Mouse (Mus musculus) hindbrain, embryonic 14.5 days (tissue): ENCODE measurements around the gene Rimbp2. TPM values are rescaled to one million over a fixed set of nuclear protein-coding genes. Genes with fewer than 3 reads are reported as not detected.
"Not testable (repeated sequence)": the region's sequence is repeated elsewhere in the genome, so short reads cannot be mapped to it uniquely, and the experiment has no call there.

Source experiments
- ATAC-seq: fragments of 200-750 bp; cut with Nextera tagmentation; 2 replicates; pipeline ENCODE4 v1.8.0; 2017; ENCODE audit warnings: moderate number of reproducible peaks, mild to moderate bottlenecking, moderate TSS enrichment, moderate library complexity; ENCODE audit not compliant: low FRiP score
- DNase-seq: peaks from one replicate; pipeline ENCODE4 v3.0.0-alpha.2; 2015; ENCODE audit warnings: low spot score
- H3K27ac ChIP-seq: fragments of 300-500 bp; sonication (generic); 2 replicates; pipeline ENCODE4 v1.5.1; 2014; ENCODE audit warnings: mild to moderate bottlenecking, moderate library complexity
- H3K27me3 ChIP-seq: fragments of 300-500 bp; sonication (generic); 2 replicates; pipeline ENCODE4 v1.6.1; 2014; ENCODE audit warnings: mild to moderate bottlenecking, low read length, mixed read lengths; ENCODE audit not compliant: control insufficient read depth, insufficient read depth
- H3K36me3 ChIP-seq: fragments of 300-500 bp; sonication (generic); replicated peaks from 2 replicates; pipeline ENCODE4 v1.6.1; 2014; ENCODE audit not compliant: control insufficient read depth, insufficient read depth
- H3K4me1 ChIP-seq: fragments of 300-500 bp; sonication (generic); replicated peaks from 2 replicates; pipeline ENCODE4 v1.6.1; 2014; ENCODE audit warnings: antibody characterized with exemption, low read length, mixed read lengths; ENCODE audit not compliant: control insufficient read depth, insufficient read depth
- H3K4me2 ChIP-seq: fragments of 300-500 bp; sonication (generic); replicated peaks from 2 replicates; pipeline ENCODE4 v1.6.1; 2014; ENCODE audit warnings: mild to moderate bottlenecking, moderate library complexity
- H3K4me3 ChIP-seq: fragments of 300-500 bp; sonication (generic); replicated peaks from 2 replicates; pipeline ENCODE4 v1.5.1; 2014; ENCODE audit warnings: mild to moderate bottlenecking, low read length
- H3K9ac ChIP-seq: fragments of 300-500 bp; sonication (generic); 2 replicates; pipeline ENCODE4 v1.6.1; 2014
- H3K9me3 ChIP-seq: fragments of 300-500 bp; sonication (generic); 2 replicates; pipeline ENCODE4 v1.6.1; 2016; ENCODE audit warnings: low read length; ENCODE audit not compliant: control insufficient read depth
- WGBS: fragments of 180-500 bp; shearing (Covaris S2); extraction: QIAGEN DNeasy Blood & Tissue Kit; methylation state at CpG from one replicate; pipeline ENCODE4 v1.1.7; 2014; 5-methylcytosine and 5-hydroxymethylcytosine counted together
- polyA plus RNA-seq: library from polyadenylated mRNA; unstranded; fragments of >200 nt; fragmentation: Nextera tagmentation; extraction: Ambion mirVana; gene quantifications from 2 replicates; pipeline ENCODE4 v1.2.1, GENCODE M21; 2014

Gene Rimbp2
- polyA plus RNA-seq, 1 experiment from 2014 or later, result 8.9 TPM

- DNase-seq, result no peak
Measured at GRCm38 (mm10) chr5:128732416-128733014, 220.8 kb downstream of the Rimbp2 start.

DNA sequence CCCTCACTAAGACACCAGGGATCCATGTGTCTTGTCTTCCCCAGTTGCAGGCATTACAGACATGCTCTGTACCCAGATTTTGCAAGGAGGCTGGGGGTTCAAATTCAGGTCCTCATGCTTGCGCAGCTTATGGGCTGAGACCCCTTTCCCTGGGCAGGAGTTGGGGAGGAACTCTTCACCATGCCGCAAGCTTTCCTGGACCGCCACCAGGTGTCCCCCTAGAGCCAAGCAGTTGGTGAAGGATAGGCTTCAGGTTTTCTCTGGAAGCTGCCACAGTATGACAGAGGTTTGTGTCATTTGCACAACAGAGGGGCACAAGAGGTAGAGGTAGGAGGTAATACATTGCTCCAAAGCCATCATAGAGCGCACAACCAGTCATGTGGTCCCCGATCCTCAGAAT, 222.7 kb downstream of the Rimbp2 start:
- H3K4me3 ChIP-seq, result no peak overlapping the region
- H3K36me3 ChIP-seq, result no peaks in the 10 kb centered on the region
- no peak overlapping the region for H3K27ac ChIP-seq
- no peaks in the 10 kb centered on the region for H3K4me1 ChIP-seq
- H3K27me3 ChIP-seq, result no peaks in the 10 kb centered on the region
- H3K4me2 ChIP-seq, result no peak overlapping the region
- WGBS, result 32% methylated on average over 5 of the region's 5 CpGs
- ATAC-seq (no peak), DNase-seq (peak; percentile 53)
- H3K9me3 ChIP-seq, result no peaks in the 10 kb centered on the region
- no peak overlapping the region for H3K9ac ChIP-seq

More at GRCm38 (mm10) chr5:128732416-128733014, 220.8 kb downstream of the Rimbp2 start:
- Histone ChIP-seq H3K36me3 (no peaks in the 10 kb centered on the region), H3K9me3 (no peaks in the 10 kb centered on the region), H3K27me3 (no peaks in the 10 kb centered on the region), H3K4me1 (no peaks in the 10 kb centered on the region), H3K4me3 (no peak overlapping the region), H3K9ac (no peak overlapping the region), H3K27ac (no peak overlapping the region), H3K4me2 (no peak overlapping the region)
- ATAC-seq, result no peak
- WGBS, result 76% methylated on average over 11 of the region's 11 CpGs

DNA sequence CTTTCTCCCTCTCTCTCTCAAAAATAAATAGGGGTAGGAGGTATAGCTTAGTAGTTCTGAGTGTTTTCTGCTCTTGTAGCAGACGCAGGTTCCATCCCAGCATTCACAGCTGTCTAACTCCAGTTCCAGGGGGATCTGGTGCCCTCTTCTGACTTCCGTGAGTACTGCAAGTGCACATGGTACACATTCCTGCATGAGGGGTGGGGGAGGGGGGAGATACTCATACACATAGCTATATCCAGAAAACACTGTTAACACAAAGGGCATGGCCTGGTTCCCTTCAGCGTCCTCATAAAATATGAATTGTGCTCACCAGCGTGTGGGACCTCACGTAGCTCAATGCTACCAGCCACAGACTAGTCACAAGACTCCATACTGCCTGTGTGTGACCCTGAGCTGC, 223.9 kb downstream of the Rimbp2 start:
- H3K9ac ChIP-seq, result no peak overlapping the region
- H3K27ac ChIP-seq, result no peak overlapping the region
- H3K4me3 ChIP-seq, result no peak overlapping the region
- H3K36me3 ChIP-seq, result no peaks in the 10 kb centered on the region
- H3K4me1 ChIP-seq, result no peaks in the 10 kb centered on the region
- WGBS, result 82% methylated on average over 5 of the region's 5 CpGs
- no peak overlapping the region for H3K4me2 ChIP-seq
- no peak for ATAC-seq
- DNase-seq, result no peak
- H3K9me3 ChIP-seq, result no peaks in the 10 kb centered on the region
- no peaks in the 10 kb centered on the region for H3K27me3 ChIP-seq

DNA sequence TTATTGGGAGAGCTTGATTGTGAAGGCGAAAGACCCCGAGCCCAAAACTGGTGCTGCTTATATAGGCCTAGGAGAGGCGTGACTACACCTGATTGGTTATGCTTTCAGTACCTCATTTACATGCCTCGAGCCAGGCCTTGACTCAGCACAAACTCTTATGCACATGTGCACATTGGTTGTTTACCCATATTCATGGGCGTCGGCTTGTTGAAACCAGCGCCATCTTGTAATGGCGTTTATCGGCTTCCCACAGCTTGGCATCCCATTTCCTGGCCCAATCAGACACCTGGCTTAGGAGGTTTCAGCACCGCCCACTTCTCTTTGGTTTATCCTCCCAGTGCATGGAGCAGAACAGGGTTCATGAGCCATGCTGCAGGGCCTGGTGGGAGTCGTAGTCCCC, 232.8 kb downstream of the Rimbp2 start:
- 95% methylated on average over 11 of the region's 11 CpGs for WGBS
- H3K4me1 ChIP-seq, DNase-seq, H3K4me3 ChIP-seq, H3K36me3 ChIP-seq, H3K9me3 ChIP-seq, H3K27me3 ChIP-seq, H3K9ac ChIP-seq, ATAC-seq, H3K27ac ChIP-seq, H3K4me2 ChIP-seq: not testable (repeated sequence)

DNA sequence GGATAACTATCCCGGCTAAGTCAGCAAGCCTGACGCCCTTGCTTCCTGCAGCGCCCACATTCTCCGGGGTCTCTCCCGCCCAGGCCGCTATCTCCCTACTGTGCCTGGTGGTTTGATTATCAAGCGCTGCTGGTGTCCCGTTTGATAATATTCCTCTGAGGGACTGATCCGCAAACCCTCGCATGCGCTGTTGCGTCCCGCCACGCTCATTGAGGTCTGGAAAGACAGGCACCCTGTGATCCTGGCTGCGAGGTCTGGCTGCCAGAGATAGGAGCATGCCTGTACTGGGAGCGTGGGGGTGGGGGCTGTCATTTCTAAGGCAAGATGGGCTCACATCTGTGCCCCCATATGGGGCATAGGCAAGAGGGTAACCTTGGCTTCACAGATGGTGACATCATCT, 238.1 kb downstream of the Rimbp2 start:
- no peak for DNase-seq
- no peaks in the 10 kb centered on the region for H3K9me3 ChIP-seq
- no peak overlapping the region for H3K4me2 ChIP-seq
- H3K4me1 ChIP-seq, result no peaks in the 10 kb centered on the region
- H3K27ac ChIP-seq, result no peak overlapping the region
- no peaks in the 10 kb centered on the region for H3K27me3 ChIP-seq
- H3K4me3 ChIP-seq, result no peak overlapping the region
- WGBS, result 71% methylated on average over 16 of the region's 16 CpGs
- H3K36me3 ChIP-seq, result no peaks in the 10 kb centered on the region
- no peak overlapping the region for H3K9ac ChIP-seq
- no peak for ATAC-seq

- DNase-seq, result no peak
- Histone ChIP-seq H3K4me2 (no peak overlapping the region), H3K27ac (no peak overlapping the region), H3K4me1 (no peaks in the 10 kb centered on the region), H3K9me3 (no peaks in the 10 kb centered on the region), H3K27me3 (no peaks in the 10 kb centered on the region), H3K9ac (no peak overlapping the region), H3K4me3 (no peak overlapping the region), H3K36me3 (no peaks in the 10 kb centered on the region)
- no peak for ATAC-seq
- WGBS, result 88% methylated on average over 6 of the region's 6 CpGs
Measured at GRCm38 (mm10) chr5:128711847-128712246, 241.4 kb downstream of the Rimbp2 start.

GRCm38 (mm10) chr5:128710596-128710995, 242.7 kb downstream of the Rimbp2 start:
- DNase-seq (no peak), ATAC-seq (no peak)
- Histone ChIP-seq H3K4me1 (no peaks in the 10 kb centered on the region), H3K36me3 (no peaks in the 10 kb centered on the region), H3K9ac (no peak overlapping the region), H3K9me3 (0 out of 2 replicates have a peak, but pooled peaks cover 5% of the 10 kb centered on the region), H3K27me3 (no peaks in the 10 kb centered on the region), H3K4me2 (no peak overlapping the region), H3K27ac (no peak overlapping the region), H3K4me3 (no peak overlapping the region)
- 23% methylated on average over 8 of the region's 8 CpGs for WGBS

DNA sequence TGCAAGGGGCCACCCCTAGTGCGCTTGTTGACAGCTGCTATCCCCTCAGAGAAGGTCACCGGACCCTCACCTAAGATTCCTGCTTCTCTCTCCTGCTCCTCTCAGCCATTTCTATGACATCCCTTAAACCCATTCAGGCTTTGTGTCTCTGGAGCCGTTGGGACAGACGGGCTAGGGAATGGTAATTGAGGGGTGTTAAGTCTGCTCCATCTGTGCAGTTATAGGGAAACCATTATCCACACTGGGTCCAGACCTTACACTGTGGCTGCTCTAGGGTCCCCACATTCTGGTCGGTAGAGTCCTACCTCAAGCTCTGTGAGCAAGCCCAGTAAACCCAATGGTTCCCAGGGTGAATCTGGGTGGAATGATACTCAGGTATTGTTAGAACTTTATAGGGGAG, 244.4 kb downstream of the Rimbp2 start:
- Histone ChIP-seq H3K27ac (no peak overlapping the region), H3K9me3 (0 out of 2 replicates have a peak, but pooled peaks cover 5% of the 10 kb centered on the region), H3K27me3 (no peaks in the 10 kb centered on the region), H3K4me3 (no peak overlapping the region), H3K4me2 (no peak overlapping the region), H3K4me1 (peaks cover 4% of the 10 kb centered on the region), H3K9ac (no peak overlapping the region), H3K36me3 (no peaks in the 10 kb centered on the region)
- ATAC-seq (no peak), DNase-seq (no peak)
- 73% methylated on average over 5 of the region's 5 CpGs for WGBS
